Mouse (Mus musculus): ENCODE measurements around the gene H2-Q7.
"Not testable (repeated sequence)": the region's sequence is repeated elsewhere in the genome, so short reads cannot be mapped to it uniquely, and the experiment has no call there.

DNA sequence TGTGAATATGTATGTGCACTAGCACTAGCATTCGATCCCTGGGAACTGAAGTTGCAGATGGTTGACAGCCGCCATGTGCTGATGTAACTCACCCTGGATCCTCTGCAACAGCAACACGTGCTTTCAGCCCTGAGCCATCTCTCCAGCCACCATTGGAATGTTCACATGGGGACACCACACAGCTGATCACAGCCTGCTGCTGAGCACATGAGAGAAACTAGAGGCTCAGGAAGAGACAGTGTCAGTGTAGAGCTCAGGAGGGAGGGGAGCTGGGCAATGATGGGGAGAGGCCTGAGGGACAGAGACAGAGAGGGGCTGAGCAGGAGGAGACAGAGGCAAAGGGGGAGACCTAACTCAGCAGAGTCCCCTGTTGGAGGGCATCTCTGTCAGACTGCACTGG, 3.4 kb upstream of the H2-Q7 start:
- not testable (repeated sequence) for TF ChIP-seq POLR2A (IDR thresholded peaks at IDR 0.05; ENCODE audit: control insufficient read depth, extremely low read depth, insufficient read depth, low read length, poor library complexity); CTCF (IDR thresholded peaks at IDR 0.05; ENCODE audit: borderline replicate concordance, control insufficient read depth, extremely low read depth, insufficient read depth, low read length, poor library complexity)

All from thymus, adult 2 months (tissue).